Mouse (Mus musculus) left cerebral cortex, adult 2 months (tissue): ENCODE measurements around the gene Hist2h2aa2. TPM values are rescaled to one million over a fixed set of nuclear protein-coding genes. Genes with fewer than 3 reads are reported as not detected.
"Not testable (repeated sequence)": the region's sequence is repeated elsewhere in the genome, so short reads cannot be mapped to it uniquely, and the experiment has no call there.

Experiments
- DNase-seq, 2 experiments: peaks; one replicate each; pipeline ENCODE4 v3.0.0; 2021 to 2022; ENCODE audit warnings: low spot score in 2 of 2, mixed read lengths in 1 of 2; ENCODE audit errors: extremely low spot score in 1 of 2
- H3K27ac ChIP-seq: fragments of 200-600 bp; 2 replicates; pipeline ENCODE4 v1.8.1; 2022
- H3K4me3 ChIP-seq: fragments of 200-600 bp; 2 replicates; pipeline ENCODE4 v1.8.1; 2022
- CTCF ChIP-seq: fragments of 200-600 bp; IDR thresholded peaks from 2 replicates; pipeline ENCODE4 v1.8.1; 2022; ENCODE audit warnings: antibody characterized with exemption, mild to moderate bottlenecking, moderate library complexity
- intact Hi-C: fragments of 180-260 bp; cut with DNase I; formaldehyde crosslinking; loops from one replicate; pipeline ENCODE4 v1.15.1; 2025
- long read RNA-seq, 2 experiments: library from polyadenylated mRNA; stranded (forward); transcript quantifications; one replicate each; pipeline ENCODE4 v2.0.0; 2021; ENCODE audit warnings: borderline mapping rate in 2 of 2
- total RNA-seq, 2 experiments: library from RNA; stranded (reverse); gene quantifications; 2 replicates each; pipeline ENCODE4 v1.2.3; 2021

Hist2h2aa2 gene
- total RNA-seq: 100 to 1,000 TPM; 156 to 184 TPM
- long read RNA-seq, experiment 1, transcript Hist2h2aa2-201 (1 exons, 528 nt): major isoform, 9 of 9 reads
- long read RNA-seq, experiment 1, partial matches to known transcripts: 0 of 9 reads
- long read RNA-seq, experiment 1, other reads (novel, unspliced or antisense): 0 of 9 reads
- long read RNA-seq, experiment 2, transcript Hist2h2aa2-201 (1 exons, 528 nt): major isoform, 8 of 8 reads
- long read RNA-seq, experiment 2, partial matches to known transcripts: 0 of 8 reads
- long read RNA-seq, experiment 2, other reads (novel, unspliced or antisense): 0 of 8 reads

- intact Hi-C loops: loop anchor here (1.0 kb wide), 1 partner anchor 23 kb away; the partner anchor contains the start of gene Hist2h4
- H3K27ac ChIP-seq: peak within 1 kb of the TSS; percentile 94
- peak; percentile 95 to 97 for DNase-seq
- peak within 1 kb of the TSS; percentile 51 for H3K4me3 ChIP-seq
Observed at GRCm38 (mm10) chr3:96239949-96240798, at the start of gene Hist2h2aa2. TSS of gene Hist2h2aa2 (minus strand) at chr3:96240276.

DNA sequence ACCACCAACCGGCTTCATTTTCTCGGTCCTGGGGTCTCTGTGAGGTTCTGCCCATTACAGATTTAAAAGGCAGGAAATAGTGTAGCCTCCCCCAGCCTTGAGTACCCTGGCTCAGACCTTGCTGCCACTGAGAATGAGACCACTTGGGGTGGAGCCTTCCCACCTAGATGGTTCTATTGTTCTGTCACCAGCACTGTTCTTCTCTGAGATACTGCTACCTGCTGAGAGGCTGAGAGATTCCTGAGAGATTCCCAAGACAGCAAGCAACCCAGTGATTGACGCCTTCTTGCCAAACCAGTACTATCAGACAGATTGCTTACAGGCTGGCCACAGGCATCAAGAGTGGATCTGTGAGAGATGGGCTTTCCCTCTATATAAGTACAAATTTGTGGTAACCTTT, 49.1 kb upstream of the Hist2h2aa2 start:
- intact Hi-C loops: no loop called here
- DNase-seq: no peak
- TF ChIP-seq CTCF: no peak
- Histone ChIP-seq H3K4me3 (no peak overlapping the region), H3K27ac (no peak overlapping the region)

DNA sequence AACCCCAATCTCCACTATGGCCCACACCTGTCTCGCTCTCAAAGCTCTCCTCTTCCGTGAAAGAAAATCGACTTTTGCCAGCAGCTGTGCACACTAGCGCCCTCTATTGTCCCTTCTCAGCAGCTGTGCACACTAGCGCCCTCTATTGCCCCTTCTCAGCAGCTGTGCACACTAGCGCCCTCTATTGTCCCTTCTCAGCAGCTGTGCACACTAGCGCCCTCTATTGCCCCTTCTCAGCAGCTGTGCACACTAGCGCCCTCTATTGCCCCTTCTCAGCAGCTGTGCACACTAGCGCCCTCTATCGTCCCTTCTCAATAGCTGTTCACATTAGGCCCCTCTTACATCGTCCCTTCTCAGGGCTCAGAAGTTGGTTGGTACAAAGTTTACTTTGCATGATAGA, 47.3 kb upstream of the Hist2h2aa2 start:
- intact Hi-C loops, H3K4me3 ChIP-seq, DNase-seq, H3K27ac ChIP-seq: not testable (repeated sequence)
- peak; percentile 55 for TF ChIP-seq CTCF

DNA sequence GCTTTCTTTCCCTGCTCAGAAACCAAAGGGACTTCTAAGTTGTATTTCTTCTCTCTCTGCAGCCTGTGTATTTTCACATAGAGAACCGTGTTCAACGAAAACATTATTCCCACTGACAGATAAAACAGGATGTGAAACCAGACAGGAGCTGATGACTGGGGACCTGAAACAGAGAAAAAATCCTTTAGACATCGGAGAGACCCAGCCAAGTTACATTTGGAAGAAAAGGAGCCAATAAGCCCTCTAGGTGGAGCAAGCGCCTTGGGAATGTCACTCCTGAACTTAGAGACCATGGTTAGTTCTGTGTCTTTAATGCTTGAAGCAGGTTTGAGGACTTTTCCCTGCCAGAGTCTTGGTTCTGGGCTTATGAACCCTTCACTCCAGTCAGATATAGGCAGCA, 44.4 kb upstream of the Hist2h2aa2 start:
- peak; percentile 25 to 28 for DNase-seq
- intact Hi-C loops: loop anchor here (5.0 kb wide), 1 partner anchor 43 kb away; no protein-coding TSS in a partner anchor
- no peak overlapping the region for H3K4me3 ChIP-seq
- TF ChIP-seq CTCF: peak; percentile 58
- no peak overlapping the region for H3K27ac ChIP-seq

GRCm38 (mm10) chr3:96280660-96281059, 40.6 kb upstream of the Hist2h2aa2 start:
- TF ChIP-seq CTCF: no peak
- DNase-seq: no peak
- Histone ChIP-seq H3K27ac (no peak overlapping the region), H3K4me3 (no peak overlapping the region)
- intact Hi-C loops: loop anchor here (2.0 to 5.0 kb wide), 2 partner anchors 47 to 156 kb away; no protein-coding TSS in a partner anchor

- H3K4me3 ChIP-seq: peak overlapping the region; percentile 62
- DNase-seq: peak; percentile 91
- H3K27ac ChIP-seq: peak overlapping the region; percentile 89
- intact Hi-C loops: loop anchor here (5.0 kb wide), 2 partner anchors 224 to 319 kb away; partner anchors contain the start of gene Ankrd34a
- TF ChIP-seq CTCF: peak; percentile 57
Observed at GRCm38 (mm10) chr3:96277800-96278624, 37.9 kb upstream of the Hist2h2aa2 start.

DNA sequence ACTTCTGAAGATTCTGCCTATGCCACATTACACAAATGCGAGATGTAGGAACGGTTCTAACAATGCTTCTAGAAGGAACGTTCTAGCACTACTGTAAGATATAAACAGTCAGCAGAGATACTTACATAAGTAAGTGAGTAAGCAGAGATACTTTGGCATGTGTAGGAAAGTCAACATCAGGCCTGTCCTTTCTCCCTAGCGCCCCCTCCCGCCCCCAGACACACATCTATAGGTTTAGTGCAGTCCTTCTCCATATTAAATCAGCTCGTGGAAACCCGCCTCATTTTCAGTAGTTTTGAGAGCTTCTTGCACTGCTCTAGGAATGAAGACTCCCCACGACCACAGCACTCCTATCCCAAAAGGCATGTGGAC, 37.3 kb upstream of the Hist2h2aa2 start:
- intact Hi-C loops: loop anchor here (5.0 kb wide), 2 partner anchors 225 to 320 kb away; partner anchors contain the start of gene Ankrd34a
- DNase-seq: peak; percentile 44 to 50
- no peak for TF ChIP-seq CTCF
- peak overlapping the region; percentile 62 for H3K4me3 ChIP-seq
- H3K27ac ChIP-seq: peak overlapping the region; percentile 89

GRCm38 (mm10) chr3:96273591-96274465, 33.8 kb upstream of the Hist2h2aa2 start:
- DNase-seq: no peak
- Histone ChIP-seq H3K4me3 (peak overlapping the region; percentile 41), H3K27ac (no peak overlapping the region)
- intact Hi-C loops: no loop called here
- no peak for TF ChIP-seq CTCF

- H3K4me3 ChIP-seq: peak within 1 kb of the TSS; percentile 54
- peak; percentile 90 for DNase-seq
- H3K27ac ChIP-seq: peak within 1 kb of the TSS; percentile 93
- no peak for TF ChIP-seq CTCF
- intact Hi-C loops: no loop called here
Observed at GRCm38 (mm10) chr3:96269511-96270474, 29.7 kb upstream of the Hist2h2aa2 start, which contains the start of gene Hist2h2bb. TSS of gene Hist2h2bb (plus strand) at chr3:96269752.

DNA sequence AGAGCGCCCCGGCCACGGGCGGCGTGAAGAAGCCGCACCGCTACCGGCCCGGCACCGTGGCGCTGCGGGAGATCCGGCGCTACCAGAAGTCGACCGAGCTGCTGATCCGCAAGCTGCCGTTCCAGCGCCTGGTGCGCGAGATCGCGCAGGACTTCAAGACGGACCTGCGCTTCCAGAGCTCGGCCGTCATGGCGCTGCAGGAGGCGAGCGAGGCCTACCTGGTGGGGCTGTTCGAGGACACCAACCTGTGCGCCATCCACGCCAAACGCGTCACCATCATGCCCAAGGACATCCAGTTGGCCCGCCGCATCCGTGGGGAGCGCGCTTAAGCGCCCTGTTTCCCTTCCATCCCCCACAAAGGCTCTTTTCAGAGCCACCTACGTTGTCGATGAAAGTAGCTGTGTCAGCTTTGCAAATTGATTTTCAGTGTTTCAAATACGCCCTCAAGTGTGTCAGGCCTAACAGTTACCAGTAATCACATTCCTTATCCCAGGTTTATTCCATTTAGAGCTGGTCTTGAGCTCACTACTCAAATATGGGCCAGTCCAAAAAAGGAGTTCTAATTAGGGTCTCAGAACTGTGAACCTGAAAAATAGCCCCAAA, 28.8 kb upstream of the Hist2h2aa2 start:
- peak in 1 of 2 experiments; percentile 21 for DNase-seq
- Histone ChIP-seq H3K27ac (peak overlapping the region; percentile 93), H3K4me3 (peak overlapping the region; percentile 53)
- intact Hi-C loops: not testable (repeated sequence)
